Mouse (Mus musculus): ENCODE data around the gene Tns4. TPM values are rescaled to one million over a fixed set of nuclear protein-coding genes. Genes with fewer than 3 reads are reported as not detected.

Tns4 gene
- total RNA-seq, 4 experiments from 2014 or later = not detected

DNA sequence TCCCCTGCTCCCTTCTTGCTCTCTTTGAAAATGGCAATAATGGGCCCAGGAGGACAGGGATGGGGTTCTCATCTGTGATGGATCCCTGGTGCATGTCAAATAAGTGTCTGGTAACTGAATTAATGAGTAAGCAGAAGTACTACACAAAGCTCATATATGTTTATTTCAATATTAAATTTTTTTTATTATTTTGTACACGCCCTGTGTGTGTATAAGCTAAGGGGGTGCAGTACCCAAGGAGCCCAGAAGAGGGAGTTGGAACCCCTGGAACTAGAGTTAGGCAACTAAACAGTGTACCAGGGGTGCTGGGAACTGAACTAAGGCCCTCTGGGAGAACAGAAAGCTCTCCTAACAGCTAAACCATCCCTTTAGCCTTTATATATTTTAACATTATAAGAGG lies 29.3 kb upstream of the Tns4 start:
- no peak for DNase-seq (ENCODE audit: low spot score in 2 of 2)

DNA sequence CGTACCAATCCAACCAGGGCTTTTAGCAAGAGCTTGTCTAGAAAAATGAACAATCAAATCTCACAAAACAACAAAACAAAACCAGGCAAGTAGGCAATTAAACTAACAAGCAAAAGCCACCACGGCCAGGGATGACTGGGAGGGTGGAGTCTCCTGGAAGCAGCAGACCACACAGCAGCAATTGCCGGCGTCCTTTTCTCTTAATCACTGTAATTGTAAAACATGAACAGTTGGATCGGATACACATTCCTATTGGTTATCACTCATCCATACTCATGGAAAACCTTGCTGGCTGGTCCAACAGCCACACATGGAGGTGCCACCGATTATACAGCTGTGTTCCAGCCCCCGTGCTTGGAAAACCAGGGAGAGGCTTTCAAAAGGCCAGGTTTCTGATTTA lies 28.8 kb upstream of the Tns4 start:
- no peak for DNase-seq (ENCODE audit: low spot score in 2 of 2)

DNA sequence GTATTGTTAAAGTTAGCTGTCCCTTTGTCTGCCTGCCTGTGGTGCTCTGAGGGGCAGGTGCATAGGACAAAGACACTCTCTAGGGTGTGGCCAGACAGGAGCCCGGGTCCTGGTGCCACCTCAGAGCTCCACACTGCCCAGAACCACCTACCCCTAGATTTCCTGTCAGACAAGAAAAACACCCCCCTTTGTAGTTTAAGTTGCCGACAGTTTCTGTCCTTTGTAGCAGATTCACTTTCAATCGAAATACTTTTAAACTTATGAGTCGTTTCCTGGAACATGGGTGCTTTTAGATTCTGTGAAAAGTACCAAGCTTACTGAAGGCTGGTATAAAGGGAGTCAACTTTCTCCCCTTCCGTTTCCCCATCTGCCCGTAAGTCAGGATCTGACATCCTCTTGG lies 26.8 kb upstream of the Tns4 start:
- DNase-seq (ENCODE audit: low spot score in 2 of 2) = no peak

DNA sequence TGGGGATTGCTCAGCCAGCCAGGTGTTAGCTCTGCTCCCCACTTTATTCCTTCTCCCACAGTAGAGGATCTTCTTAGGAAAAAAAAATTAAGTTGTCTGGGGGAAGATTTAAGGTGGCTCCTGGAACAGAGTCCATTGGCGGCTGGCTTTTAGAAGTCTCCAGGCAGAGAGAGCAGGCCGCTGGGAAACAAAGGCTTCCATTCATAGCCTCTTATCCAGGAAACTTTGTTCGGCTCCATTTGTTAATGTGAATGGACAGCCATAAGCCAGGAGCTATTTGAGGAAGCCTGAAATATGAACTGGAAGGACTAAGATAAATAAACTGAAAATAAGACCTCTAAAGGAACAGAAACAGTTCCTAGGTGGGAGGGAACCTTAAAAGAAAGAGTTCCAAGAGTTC lies 24.0 kb upstream of the Tns4 start:
- no peak for DNase-seq (ENCODE audit: low spot score in 2 of 2)

DNA sequence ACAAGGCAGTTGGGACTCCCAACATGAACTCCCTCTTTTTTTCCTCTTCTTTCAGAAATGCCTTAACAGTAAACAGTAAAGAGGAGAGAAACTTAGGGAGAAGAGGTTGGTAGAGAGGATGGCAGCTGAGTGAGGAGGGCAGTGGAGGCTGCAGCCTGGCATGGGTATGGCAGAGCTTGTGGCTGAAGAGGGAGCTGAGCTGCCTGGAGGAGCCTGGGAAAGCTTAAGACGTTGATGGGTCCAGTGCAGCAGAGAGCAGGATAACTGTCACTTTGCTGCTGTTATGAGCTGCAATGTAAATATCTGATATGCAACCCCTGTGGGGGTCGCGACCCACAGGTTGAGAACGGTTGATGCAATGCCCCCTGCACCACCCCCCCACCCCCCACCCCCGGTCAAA lies 23.6 kb upstream of the Tns4 start:
- no peak for DNase-seq (ENCODE audit: low spot score in 2 of 2)

DNA sequence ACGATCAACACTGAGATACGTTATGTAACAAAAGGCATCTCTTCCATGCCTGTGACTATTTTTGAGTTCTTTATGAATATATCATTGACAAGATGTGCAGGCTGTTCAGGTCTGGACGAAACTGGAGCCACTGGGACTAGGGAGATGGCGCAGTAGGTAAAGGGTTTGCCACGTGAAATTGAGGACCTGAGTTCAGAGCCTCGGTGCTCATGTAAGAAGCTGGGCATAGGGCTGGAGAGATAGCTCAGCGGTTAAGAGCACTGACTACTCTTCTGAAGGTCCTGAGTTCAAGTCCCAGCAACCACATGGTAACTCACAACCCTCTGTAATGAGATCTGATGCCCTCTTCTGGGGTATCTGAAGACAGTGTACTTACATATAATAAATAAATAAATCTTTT lies 22.5 kb upstream of the Tns4 start:
- DNase-seq (ENCODE audit: low spot score in 2 of 2) = no peak

DNA sequence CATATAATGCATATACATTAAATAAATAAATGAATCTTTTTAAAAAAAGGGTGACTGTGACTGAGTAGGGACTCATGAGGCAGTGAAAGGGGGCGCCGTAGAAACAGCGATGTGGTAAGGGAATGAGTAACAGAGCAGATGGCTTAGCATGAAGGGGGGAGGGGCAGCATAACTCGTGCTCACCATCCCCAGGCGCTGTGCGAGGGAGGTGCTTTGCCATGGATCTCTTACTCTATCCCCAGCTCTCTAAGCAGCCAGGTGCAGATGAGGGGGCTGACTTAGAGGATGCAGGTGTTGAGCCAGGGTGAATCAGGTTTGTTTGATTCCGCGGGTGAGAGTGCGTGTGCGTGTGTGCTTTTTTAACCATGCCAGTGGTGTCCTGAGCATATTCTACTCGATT lies 22.0 kb upstream of the Tns4 start:
- no peak for DNase-seq (ENCODE audit: low spot score in 2 of 2)

DNA sequence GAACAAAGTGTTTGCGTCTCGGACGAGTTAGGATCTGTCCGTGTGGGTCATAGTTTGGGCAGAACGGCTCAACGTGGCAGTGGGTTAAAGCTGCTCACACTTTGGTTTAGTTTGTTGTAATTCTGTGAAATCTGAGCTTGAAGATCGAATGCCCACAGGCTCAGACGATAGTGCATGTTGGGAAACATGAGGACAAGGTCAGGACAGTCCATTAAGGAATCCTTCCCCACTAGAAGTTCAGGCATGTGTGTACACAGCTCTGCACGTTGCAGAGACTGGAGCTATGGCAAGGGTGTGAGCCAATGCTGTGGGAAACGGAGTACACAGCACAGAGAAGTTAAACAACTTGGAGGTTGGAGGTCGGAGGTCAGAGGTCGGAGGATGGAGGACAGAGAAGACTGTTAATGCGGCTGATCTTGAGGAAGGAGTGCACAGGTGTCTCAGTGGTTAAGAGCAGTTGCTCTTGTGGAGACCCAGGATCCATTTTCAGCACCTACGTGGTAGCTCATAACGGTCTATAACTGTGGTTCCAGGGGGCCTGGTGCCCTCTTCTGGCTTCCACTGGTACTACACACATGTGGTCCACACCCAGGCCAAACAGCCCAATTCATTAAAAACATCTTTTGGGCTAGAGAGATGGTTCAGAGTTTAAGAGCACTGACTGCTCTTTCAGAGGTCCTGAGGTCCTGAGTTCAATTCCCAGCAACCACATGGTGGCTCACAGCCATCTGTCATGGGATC lies 21.4 kb upstream of the Tns4 start:
- DNase-seq (ENCODE audit: low spot score in 2 of 2) = no peak

DNA sequence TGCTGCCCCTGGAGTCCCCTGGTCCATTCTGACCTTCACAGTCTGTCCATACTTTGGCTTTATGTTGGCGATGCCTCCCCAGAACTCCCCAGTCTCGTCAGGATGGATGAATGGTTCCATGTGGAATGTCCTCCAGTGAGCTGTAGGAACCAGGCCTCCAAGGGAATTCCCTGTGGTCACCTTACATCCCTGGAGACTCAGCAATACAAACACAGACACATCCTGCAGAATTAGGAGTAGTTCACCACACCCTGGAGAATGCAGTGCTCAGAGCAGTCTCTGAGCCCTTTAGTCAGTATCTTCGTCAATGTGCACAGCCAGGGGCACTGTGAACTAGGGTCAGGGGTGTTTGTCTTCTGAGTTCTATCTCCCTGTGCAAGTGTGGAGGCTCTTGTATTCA lies 19.2 kb upstream of the Tns4 start:
- DNase-seq (ENCODE audit: low spot score in 2 of 2) = no peak

DNA sequence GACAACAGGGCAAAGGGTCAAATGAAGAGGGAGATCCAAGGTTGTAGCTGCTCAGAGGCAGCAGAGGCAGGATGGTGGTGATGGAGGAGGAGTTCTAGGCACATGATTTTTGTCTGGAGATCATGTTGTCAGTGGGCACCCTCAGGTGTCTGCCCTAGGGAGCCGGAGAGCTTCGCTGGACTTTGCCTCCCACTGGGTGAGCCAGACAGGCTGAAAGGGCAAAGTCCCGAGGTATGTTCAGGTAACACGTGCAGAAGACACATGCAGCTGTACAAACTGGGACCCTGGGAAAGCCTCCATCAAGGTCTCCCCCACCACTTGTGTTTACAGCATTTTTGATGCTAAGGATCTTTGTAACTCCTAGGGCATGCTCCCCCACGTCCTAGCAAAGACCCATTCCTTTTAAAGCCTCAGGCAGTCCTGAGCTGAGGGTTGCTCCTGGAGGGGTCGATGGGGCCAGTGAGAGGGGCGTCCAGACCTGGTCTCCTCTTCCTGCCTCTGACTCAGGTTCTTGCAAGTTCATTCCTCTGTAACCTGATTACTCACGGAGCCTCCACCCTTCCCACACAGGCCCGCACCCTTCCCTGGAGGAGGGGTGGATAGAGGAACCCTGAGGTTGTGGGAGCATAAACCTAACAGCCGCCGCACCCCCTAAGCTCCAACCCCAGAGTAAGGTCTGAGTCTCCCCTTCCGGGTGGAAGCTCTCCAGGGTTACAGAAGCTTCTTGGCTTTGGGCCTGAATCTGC lies 17.0 kb upstream of the Tns4 start:
- no peak for DNase-seq (ENCODE audit: low spot score in 2 of 2)

DNA sequence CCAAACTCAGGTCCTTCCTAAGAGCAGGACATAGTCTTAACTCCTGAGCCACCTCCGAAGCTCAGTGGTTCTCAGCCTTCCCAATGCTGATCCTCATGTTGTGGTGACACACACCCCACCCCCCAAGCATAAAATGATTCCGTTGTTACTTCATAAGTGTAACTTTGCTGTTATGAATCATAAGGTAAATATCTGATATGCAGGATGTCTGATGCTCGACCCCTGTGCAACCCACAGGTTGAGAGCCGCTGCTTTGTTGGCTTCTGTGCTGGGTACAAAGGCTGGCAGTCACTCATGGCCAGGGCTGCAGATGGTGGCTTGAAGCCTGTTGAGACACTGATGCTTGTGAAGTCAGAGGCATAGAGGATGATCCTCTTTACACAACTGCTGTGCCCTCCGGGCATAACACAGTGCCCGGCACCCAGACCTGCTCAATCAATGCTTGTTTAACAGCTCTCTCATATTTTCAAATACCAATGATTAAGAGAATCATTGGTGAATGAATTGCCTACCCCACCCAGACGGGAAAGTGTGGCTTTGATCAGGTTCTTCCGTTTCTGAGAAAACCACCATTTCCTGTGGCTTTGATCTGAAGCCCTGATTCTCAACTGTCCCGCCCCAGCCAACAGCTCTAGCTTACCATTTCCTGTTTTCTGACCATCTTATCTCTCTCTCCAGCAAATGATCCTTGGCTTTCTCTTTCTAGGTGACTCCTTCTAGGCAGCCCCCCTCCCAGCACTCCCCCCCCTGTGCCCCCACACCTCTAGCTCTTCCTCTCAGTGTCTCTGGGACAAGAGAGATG lies 15.7 kb upstream of the Tns4 start:
- no peak for DNase-seq (ENCODE audit: low spot score in 2 of 2)

DNA sequence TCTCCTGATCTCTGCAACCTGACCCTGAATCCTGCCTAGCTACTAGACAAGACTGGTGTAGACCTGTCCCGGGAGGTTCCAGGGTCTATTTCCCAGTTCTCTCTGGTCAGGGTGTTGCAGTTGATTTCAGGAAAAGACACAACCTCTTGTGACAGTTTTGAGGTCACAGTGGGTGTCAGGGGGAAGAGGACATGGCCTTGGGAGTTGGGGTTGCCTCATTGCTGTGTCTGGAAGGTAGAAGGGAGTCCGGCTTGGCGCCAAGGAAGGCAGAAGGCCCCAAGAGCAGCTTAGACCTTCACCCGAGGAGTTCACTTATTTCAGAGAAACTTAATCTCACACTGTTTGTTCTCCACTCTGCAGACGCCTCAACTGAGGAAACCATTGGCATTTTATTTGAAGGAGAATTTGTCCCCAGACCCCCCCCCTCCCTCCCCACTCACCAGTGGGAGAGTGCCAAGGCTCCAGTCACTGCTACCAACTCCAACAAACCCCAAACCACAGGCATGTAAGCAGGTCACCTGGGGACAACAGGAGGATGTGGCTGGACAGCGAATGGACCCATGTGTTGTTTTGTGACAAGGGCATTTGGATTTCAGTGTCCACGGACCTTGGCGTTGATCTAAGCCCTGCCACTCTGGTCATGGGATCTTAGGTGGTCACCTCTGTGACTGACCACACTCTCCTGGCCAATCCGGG lies 13.6 kb upstream of the Tns4 start:
- no peak for DNase-seq (ENCODE audit: low spot score in 2 of 2)

DNA sequence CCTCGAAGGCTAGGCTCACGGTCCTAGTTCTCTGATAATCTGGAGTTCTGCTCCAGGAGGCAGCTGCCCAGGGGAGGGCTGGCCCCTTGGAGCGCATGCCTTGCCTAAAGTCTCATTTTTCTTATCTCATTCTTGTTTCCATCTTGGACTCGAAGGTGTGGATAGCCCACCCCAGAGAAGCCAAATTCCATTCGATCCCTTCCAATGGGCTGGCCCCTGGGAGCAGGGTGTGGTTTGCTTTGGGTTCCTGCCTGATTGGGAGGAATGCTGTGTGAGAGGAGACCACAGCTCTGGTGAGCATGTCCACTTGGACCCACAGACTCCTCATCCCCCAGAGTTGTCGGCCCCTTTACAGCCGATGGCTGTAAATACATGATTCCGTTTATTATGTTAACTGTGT lies 12.6 kb upstream of the Tns4 start:
- DNase-seq (ENCODE audit: low spot score in 2 of 2) = no peak

DNA sequence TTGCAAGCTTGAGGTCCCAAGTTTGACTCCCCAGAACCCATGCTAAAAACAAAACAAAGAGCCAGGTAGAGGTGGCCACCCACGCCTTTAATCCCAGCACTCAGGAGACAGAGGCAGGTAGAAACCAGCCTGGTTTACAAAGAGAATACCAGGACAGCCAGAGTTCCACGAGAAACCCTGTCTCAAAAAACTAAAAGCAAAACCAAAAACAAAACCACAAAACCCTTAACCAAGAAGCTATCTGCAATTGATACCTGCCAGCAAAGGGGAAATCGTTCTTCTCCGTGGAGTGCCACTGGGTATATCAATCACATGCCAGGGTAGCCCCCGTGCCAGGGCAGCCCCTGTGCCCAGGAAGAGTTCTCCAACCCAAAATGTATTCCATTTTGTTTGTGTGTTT lies 11.1 kb upstream of the Tns4 start:
- no peak for DNase-seq (ENCODE audit: low spot score in 2 of 2)

DNA sequence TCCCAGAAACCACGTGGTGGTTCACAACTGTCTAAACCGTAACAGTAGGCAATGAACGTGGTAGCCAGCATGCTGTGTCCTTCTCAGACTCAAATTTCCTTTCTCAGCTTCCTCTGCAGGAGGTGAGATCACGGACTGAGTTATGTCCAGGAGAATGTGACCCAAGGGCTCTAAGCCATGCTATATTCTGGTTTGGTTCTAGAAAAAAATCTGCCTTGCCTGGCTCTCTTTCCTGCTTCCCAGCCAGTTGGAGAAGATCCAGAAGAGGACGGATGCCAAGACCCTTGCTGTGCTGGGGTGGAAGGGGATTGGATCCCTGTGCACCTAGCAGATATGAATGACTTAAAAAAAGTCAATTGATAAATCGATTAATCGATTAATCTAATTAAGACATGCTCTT lies 10.4 kb upstream of the Tns4 start:
- no peak for DNase-seq (ENCODE audit: low spot score in 2 of 2)

DNA sequence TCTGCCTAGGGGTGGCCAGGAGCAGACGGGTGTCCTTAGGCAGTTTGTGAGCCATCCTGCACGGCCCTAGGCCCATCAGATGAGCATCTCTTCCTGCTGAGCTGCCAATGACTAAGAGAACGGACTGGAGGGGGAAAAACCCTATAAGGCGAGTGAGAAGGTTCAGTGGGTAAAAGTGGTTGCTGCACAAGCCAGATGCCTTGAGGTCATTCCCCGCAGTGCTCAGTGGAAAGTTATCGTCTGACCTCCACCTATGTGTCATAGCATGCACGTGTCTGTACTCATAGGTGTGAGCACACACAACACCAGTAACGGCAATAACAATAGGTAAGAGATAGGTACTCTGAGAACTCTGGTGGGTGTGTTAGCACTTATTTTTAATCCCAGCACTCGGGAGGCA lies 9.8 kb upstream of the Tns4 start:
- no peak for DNase-seq (ENCODE audit: low spot score in 2 of 2)

DNA sequence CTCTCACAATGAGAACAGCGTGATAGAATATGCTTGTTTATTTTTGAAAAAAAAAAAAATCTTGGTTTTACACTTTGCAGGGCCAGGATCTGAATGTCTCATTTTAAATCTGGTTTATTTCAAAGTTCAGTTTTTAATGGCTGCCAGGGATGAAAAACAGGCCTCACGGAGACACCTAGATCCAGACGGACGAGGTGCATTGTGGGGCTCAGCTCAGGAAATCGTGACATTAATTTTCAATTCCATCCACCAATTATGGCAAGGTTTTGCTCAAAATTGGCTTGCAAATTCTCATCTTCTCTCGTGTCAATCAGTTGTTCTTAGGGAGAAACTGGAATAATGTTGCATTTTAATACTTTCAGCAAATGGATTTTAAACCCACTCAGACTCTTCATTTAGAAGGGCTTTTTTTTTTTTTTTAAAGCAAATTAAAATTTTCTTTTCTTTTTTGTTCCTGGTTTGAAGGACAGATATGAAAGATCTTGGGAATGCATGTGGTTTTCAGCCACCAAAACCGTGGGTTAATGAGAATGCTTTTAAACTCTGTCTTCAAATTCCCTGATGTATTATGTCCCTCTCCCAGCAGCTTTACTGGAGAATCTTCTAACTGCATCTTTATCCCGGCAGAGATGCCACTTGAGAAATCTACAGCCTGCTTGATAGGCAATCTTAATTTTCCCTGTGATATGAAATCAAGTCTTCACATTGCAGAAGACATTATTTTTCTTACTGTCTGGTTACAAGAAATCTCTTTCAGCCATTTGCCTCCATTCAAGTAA lies 8.1 kb upstream of the Tns4 start:
- DNase-seq (ENCODE audit: low spot score in 2 of 2) = no peak

DNA sequence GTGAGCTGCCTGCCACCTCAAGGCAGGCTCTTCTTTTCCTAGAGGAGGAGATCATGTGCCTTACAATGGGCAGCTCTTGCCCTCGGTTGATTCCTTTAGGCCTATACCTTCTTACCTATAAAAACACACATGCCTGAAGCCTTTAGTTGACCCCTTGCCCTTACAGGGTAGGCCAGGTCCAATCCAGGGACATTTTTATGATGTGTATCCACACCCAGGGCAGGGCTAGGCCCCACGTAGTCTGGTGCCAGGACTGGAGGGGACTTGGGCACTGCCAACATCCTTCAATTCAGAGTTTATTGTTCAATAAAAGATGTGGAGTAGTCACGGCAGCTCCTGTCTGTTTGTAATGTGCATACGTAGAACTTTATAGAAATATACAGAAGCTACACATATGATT lies 7.3 kb upstream of the Tns4 start:
- no peak for DNase-seq (ENCODE audit: low spot score in 2 of 2)

DNA sequence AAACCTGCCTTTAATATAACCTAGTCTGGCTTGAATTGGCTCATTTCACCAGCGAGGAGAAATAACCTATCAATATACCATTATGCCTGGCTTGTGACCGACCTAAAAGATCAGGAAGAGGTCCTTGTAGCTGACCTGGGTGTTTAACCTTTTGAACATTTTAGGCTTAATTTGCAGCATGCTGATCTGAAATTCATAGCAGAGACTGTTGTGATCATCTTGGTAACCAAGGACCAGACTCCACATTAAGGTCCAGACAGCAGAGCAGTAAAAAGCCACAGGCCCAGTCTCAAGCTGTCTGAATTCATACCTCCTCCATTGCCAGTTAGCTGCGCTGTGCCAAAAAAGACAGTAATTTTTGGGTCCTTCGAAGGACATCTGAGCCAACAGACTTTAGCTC lies 6.7 kb upstream of the Tns4 start:
- no peak for DNase-seq (ENCODE audit: low spot score in 2 of 2)

DNA sequence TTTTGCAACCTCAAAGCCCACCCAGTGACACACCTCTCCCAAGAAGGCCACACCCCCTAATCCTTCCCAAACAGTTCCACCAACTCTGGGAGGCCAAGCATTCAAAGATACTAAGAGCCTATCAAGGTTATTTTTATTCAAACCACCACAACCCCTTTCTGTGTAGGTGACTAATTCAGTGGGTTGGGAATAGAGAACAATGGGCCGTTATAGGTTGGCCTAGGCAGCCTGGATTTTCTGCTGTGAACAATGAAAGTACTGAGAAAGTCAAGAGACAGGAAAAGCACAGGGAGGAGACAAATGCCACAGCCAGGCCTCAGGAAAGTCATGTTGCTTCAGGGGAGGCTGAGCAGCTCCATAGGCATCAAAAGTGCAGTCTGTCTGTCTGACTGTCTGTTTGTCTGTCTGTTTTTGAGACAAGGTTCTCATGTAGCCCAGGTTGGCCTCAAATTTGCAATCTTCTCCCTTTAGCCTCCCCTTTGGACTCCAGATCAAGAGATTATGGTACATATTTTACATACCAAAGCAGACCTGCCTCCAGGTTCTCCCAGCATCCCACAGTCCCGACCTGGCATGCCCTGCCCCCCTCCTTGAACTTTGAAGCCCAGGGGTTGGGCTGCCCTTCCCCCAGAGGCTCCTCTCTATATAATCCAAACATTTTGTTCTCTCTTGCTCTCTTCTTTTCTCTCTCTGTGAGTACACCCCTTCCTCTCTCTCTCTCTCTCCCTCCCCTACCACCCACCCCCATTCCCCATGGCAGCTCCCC lies 6.0 kb upstream of the Tns4 start:
- no peak for DNase-seq (ENCODE audit: low spot score in 2 of 2)
